Mouse (Mus musculus) megakaryocyte progenitor cell, adult 5-6 weeks (primary cell): ENCODE measurements at regions not wholly inside any gene's neighbourhood (a gene's known extent, or its start where the extent isn't known, plus 50 kb on each side); places are given as distances from the start of the nearest gene placed in this dataset.
A peak's percentile ranks its signal among the peaks of the same experiment; 100 is the strongest.

Experiments
- ATAC-seq: replicated peaks from 2 replicates; pipeline ENCODE4 v1.8.0; 2016; ENCODE audit warnings: mild to moderate bottlenecking, moderate TSS enrichment, inconsistent platforms; ENCODE audit not compliant: poor library complexity

GRCm38 (mm10) chr14:31944682-31945081, 84.1 kb upstream of the Galnt15 start:
- ATAC-seq: no peak

- ATAC-seq: no peak
Measured at GRCm38 (mm10) chr14:31945125-31945524, 83.7 kb upstream of the Galnt15 start.

GRCm38 (mm10) chr14:31946032-31946431, 82.8 kb upstream of the Galnt15 start:
- no peak for ATAC-seq

- no peak for ATAC-seq
Measured at GRCm38 (mm10) chr14:31947246-31947645, 81.5 kb upstream of the Galnt15 start.

- no peak for ATAC-seq
Measured at GRCm38 (mm10) chr14:31951894-31952293, 76.9 kb upstream of the Galnt15 start.

GRCm38 (mm10) chr14:31953783-31954182, 75.0 kb upstream of the Galnt15 start:
- ATAC-seq: no peak

GRCm38 (mm10) chr14:31954945-31955344, 73.8 kb upstream of the Galnt15 start:
- peak; percentile 89 for ATAC-seq

- no peak for ATAC-seq
Measured at GRCm38 (mm10) chr14:31957211-31957638, 71.6 kb upstream of the Galnt15 start.

- ATAC-seq: no peak
Measured at GRCm38 (mm10) chr14:31960201-31960854, 68.5 kb upstream of the Galnt15 start.

GRCm38 (mm10) chr14:31961442-31961841, 67.3 kb upstream of the Galnt15 start:
- ATAC-seq: no peak

GRCm38 (mm10) chr14:31963131-31963911, 65.5 kb upstream of the Galnt15 start:
- no peak for ATAC-seq

GRCm38 (mm10) chr14:31964076-31964475, 64.7 kb upstream of the Galnt15 start:
- ATAC-seq: no peak

GRCm38 (mm10) chr14:31964831-31965230, 64.0 kb upstream of the Galnt15 start:
- no peak for ATAC-seq

GRCm38 (mm10) chr14:31969531-31969930, 59.3 kb upstream of the Galnt15 start:
- peak; percentile 87 for ATAC-seq

GRCm38 (mm10) chr14:31970245-31970830, 58.5 kb upstream of the Galnt15 start:
- no peak for ATAC-seq

GRCm38 (mm10) chr14:31970851-31971250, 57.9 kb upstream of the Galnt15 start:
- ATAC-seq: peak; percentile 92

GRCm38 (mm10) chr14:31973702-31974101, 55.1 kb upstream of the Galnt15 start:
- no peak for ATAC-seq

- no peak for ATAC-seq
Measured at GRCm38 (mm10) chr14:31978196-31978595, 50.6 kb upstream of the Galnt15 start.

- no peak for ATAC-seq
Measured at GRCm38 (mm10) chr14:31978690-31979089, 50.1 kb upstream of the Galnt15 start.
